Mouse (Mus musculus) bone marrow macrophage, adult 2 months (primary cell): ENCODE data around the gene Fam71f1.

ENCODE experiments used
- CTCF ChIP-seq: IDR thresholded peaks from 2 replicates; pipeline ENCODE4 v1.5.1; 2012; ENCODE audit warnings: low read depth, mild to moderate bottlenecking, low read length, moderate library complexity
- POLR2A ChIP-seq: IDR thresholded peaks from 2 replicates; pipeline ENCODE4 v1.6.1; 2012; ENCODE audit warnings: mild to moderate bottlenecking, low read depth, low read length, borderline replicate concordance

GRCm38 (mm10) chr6:29347189-29347588 is 28.2 kb downstream of the Fam71f1 start:
- TF ChIP-seq POLR2A (no peak), CTCF (no peak)
